In the genomic region with DNA sequence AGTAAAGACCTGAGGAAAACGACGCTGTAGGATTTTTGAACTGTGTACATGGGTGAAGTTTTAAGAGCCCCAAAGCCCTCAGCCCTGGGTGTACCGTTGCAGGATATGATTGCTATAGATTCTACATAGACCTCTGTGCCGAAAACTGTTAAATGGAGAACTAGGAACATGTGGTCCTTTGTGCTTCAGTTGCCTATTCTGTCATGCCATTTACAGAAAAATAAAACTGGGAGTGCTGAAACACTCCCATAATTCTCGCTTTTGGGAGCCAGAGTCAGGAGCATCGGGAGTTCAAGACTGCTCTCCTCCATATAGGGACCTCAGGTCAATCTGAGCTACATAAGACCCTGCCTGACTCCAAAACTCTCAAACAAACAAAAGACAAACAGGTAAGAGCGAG, we compare ENCODE assay signal across 29 mouse cellular contexts.
"Had no signal": no experiment of that assay in that cellular context is flagged by ENCODE, and none has a peak within 500 bp of the region (broad histone marks: within the 10 kb centered on the region; RNA-seq: fewer than 3 reads in every experiment).

No protein-coding gene starts in this region.

- H3K36me3 ChIP-seq: limb, embryonic 10.5 days; limb, embryonic 12.5 days; limb, embryonic 13.5 days; limb, embryonic 15.5 days; liver, embryonic 12.5 days; liver, embryonic 13.5 days; liver, embryonic 15.5 days; lung, embryonic 15.5 days; midbrain, embryonic 10.5 days; midbrain, embryonic 12.5 days; midbrain, embryonic 13.5 days; midbrain, embryonic 15.5 days had no signal

- ATAC-seq: liver, embryonic 12.5 days; liver, postnatal 0 days; lung, postnatal 0 days; midbrain, embryonic 13.5 days; midbrain, embryonic 15.5 days; midbrain, embryonic 16.5 days had no signal

- H3K27ac ChIP-seq: left cerebral cortex, adult 2 months; limb, embryonic 10.5 days; limb, embryonic 12.5 days; limb, embryonic 13.5 days; limb, embryonic 15.5 days; liver, embryonic 12.5 days; liver, embryonic 13.5 days; liver, embryonic 14.5 days; liver, embryonic 15.5 days; lung, embryonic 15.5 days; macrophage; midbrain, embryonic 10.5 days; midbrain, embryonic 12.5 days; midbrain, embryonic 13.5 days; midbrain, embryonic 15.5 days had no signal

- H3K4me3 ChIP-seq: left cerebral cortex, adult 2 months; limb, embryonic 10.5 days; limb, embryonic 12.5 days; limb, embryonic 13.5 days; limb, embryonic 15.5 days; liver, embryonic 12.5 days; liver, embryonic 13.5 days; liver, embryonic 15.5 days; lung, embryonic 15.5 days; megakaryocyte, embryonic 14.5 days; midbrain, embryonic 10.5 days; midbrain, embryonic 12.5 days; midbrain, embryonic 13.5 days; midbrain, embryonic 15.5 days had no signal

- H3K9ac ChIP-seq: limb, embryonic 12.5 days; limb, embryonic 13.5 days; limb, embryonic 15.5 days; liver, embryonic 12.5 days; liver, embryonic 13.5 days; liver, embryonic 14.5 days; liver, embryonic 15.5 days; liver, postnatal 0 days; lung, embryonic 14.5 days; lung, embryonic 15.5 days; midbrain, embryonic 12.5 days; midbrain, embryonic 13.5 days; midbrain, embryonic 15.5 days had no signal

- H3K9me3 ChIP-seq: limb, embryonic 10.5 days; limb, embryonic 12.5 days; limb, embryonic 13.5 days; limb, embryonic 15.5 days; liver, embryonic 12.5 days; liver, embryonic 13.5 days; liver, embryonic 15.5 days; lung, embryonic 15.5 days; midbrain, embryonic 10.5 days; midbrain, embryonic 12.5 days; midbrain, embryonic 13.5 days; midbrain, embryonic 15.5 days had no signal

- DNase-seq: left cerebral cortex, postnatal 4 days; liver; liver, embryonic 13.5 days; liver, postnatal 0 days; lung, adult 18-20 months; lung, adult 2 months; lung, postnatal 10 days; lung, postnatal 14 days; lung, postnatal 36 days; lung, postnatal 4 days had no signal

- H3K4me2 ChIP-seq: limb, embryonic 12.5 days; limb, embryonic 13.5 days; limb, embryonic 15.5 days; liver, embryonic 11.5 days; liver, embryonic 12.5 days; liver, embryonic 13.5 days; liver, embryonic 15.5 days; lung, embryonic 14.5 days; lung, embryonic 15.5 days; midbrain, embryonic 12.5 days; midbrain, embryonic 13.5 days; midbrain, embryonic 15.5 days had no signal
